Mouse (Mus musculus) MEL (cell line): ENCODE data around the gene Zkscan7. TPM values are rescaled to one million over a fixed set of nuclear protein-coding genes. Genes with fewer than 3 reads are reported as not detected.

Source experiments
- DNase-seq: peaks from one replicate; pipeline ENCODE4 v3.0.0; 2011; ENCODE audit warnings: low read depth, low spot score
- H3K27ac ChIP-seq: 2 replicates; pipeline ENCODE4 v1.5.1; 2012; ENCODE audit warnings: low read depth, mild to moderate bottlenecking, control low read depth, low read length, moderate library complexity; ENCODE audit not compliant: control insufficient read depth
- H3K27me3 ChIP-seq, 2 experiments: fragments of 150-350 bp in 1 of 2; sonication (generic) in 1 of 2; 2 replicates each; pipeline ENCODE4 v1.6.1; 2012; ENCODE audit warnings: low read length in 2 of 2, mild to moderate bottlenecking in 2 of 2, improper control_type of control experiment in 1 of 2, moderate library complexity in 1 of 2; ENCODE audit not compliant: insufficient read depth in 2 of 2, control insufficient read depth in 1 of 2
- H3K36me3 ChIP-seq, 2 experiments: 2 replicates each; pipeline ENCODE4 v1.6.1; 2012 to 2014; ENCODE audit warnings: low read length in 2 of 2, improper control_type of control experiment in 1 of 2, inconsistent platforms in 1 of 2, mild to moderate bottlenecking in 1 of 2; ENCODE audit not compliant: insufficient read depth in 2 of 2, control insufficient read depth in 1 of 2
- H3K4me1 ChIP-seq, 2 experiments: fragments of 150-350 bp in 1 of 2; sonication (generic) in 1 of 2; 2 replicates each; pipeline ENCODE4 v1.6.1; 2012; ENCODE audit warnings: low read length in 2 of 2, improper control_type of control experiment in 1 of 2, mild to moderate bottlenecking in 1 of 2; ENCODE audit not compliant: insufficient read depth in 2 of 2, control insufficient read depth in 1 of 2
- H3K4me3 ChIP-seq, 2 experiments: fragments of 150-350 bp in 1 of 2; sonication (generic) in 1 of 2; 2 replicates each; pipeline ENCODE4 v1.5.1; 2012; ENCODE audit warnings: low read depth in 2 of 2, low read length in 2 of 2, mild to moderate bottlenecking in 2 of 2, moderate library complexity in 2 of 2, control low read depth in 1 of 2, improper control_type of control experiment in 1 of 2; ENCODE audit not compliant: control insufficient read depth in 1 of 2, insufficient read depth in 1 of 2
- H3K79me2 ChIP-seq: 2 replicates; pipeline ENCODE4 v1.6.1; 2012; ENCODE audit warnings: mild to moderate bottlenecking, low read length, moderate library complexity; ENCODE audit not compliant: control insufficient read depth, poor library complexity, insufficient read depth
- H3K9ac ChIP-seq: 2 replicates; pipeline ENCODE4 v1.6.1; 2012; ENCODE audit warnings: low read depth, mild to moderate bottlenecking, control low read depth, low read length, moderate library complexity; ENCODE audit not compliant: control insufficient read depth, poor library complexity, severe bottlenecking
- H3K9me3 ChIP-seq: fragments of 150-350 bp; sonication (generic); replicated peaks from 2 replicates; pipeline ENCODE4 v1.6.1; 2012; ENCODE audit warnings: mild to moderate bottlenecking, low read length, improper control_type of control experiment, moderate library complexity; ENCODE audit not compliant: insufficient read depth
- BHLHE40 ChIP-seq: IDR thresholded peaks from 2 replicates; pipeline ENCODE4 v1.6.1; 2012; ENCODE audit warnings: low read depth, mild to moderate bottlenecking, inconsistent platforms, low read length, improper control_type of control experiment, borderline replicate concordance
- CTCF ChIP-seq, 3 experiments: IDR thresholded peaks in 2 of 3; conservative IDR thresholded peaks in 1 of 3; 2 replicates each; pipeline ENCODE4 v1.5.1; 2011 to 2012; ENCODE audit warnings: low read length in 3 of 3, low read depth in 2 of 3, mild to moderate bottlenecking in 2 of 3, improper control_type of control experiment in 1 of 3, inconsistent platforms in 1 of 3, mixed read lengths in 1 of 3, moderate library complexity in 1 of 3; ENCODE audit not compliant: control insufficient read depth in 1 of 3, insufficient read depth in 1 of 3, poor library complexity in 1 of 3, severe bottlenecking in 1 of 3
- ELF1 ChIP-seq: IDR thresholded peaks from 2 replicates; pipeline ENCODE4 v1.6.1; 2014; ENCODE audit warnings: low read depth, mild to moderate bottlenecking, inconsistent platforms, low read length, improper control_type of control experiment, moderate library complexity
- ETS1 ChIP-seq: IDR thresholded peaks from 2 replicates; pipeline ENCODE4 v1.6.1; 2012; ENCODE audit warnings: low read depth, mild to moderate bottlenecking, inconsistent platforms, low read length, improper control_type of control experiment, moderate library complexity
- GABPA ChIP-seq: IDR thresholded peaks from 2 replicates; pipeline ENCODE4 v1.6.1; 2012; ENCODE audit warnings: low read depth, mild to moderate bottlenecking, inconsistent platforms, low read length, improper control_type of control experiment, moderate library complexity
- GATA1 ChIP-seq: IDR thresholded peaks from 2 replicates; pipeline ENCODE4 v1.6.1; 2011; ENCODE audit warnings: low read depth, low read length, improper control_type of control experiment
- HCFC1 ChIP-seq: IDR thresholded peaks from 2 replicates; pipeline ENCODE4 v1.6.1; 2012; ENCODE audit warnings: low read depth, mild to moderate bottlenecking, inconsistent platforms, low read length, improper control_type of control experiment, moderate library complexity
- MAX ChIP-seq: IDR thresholded peaks from 2 replicates; pipeline ENCODE4 v1.6.1; 2011; ENCODE audit warnings: low read length, improper control_type of control experiment
- MXI1 ChIP-seq: IDR thresholded peaks from 2 replicates; pipeline ENCODE4 v1.6.1; 2011; ENCODE audit warnings: mild to moderate bottlenecking, low read depth, low read length, improper control_type of control experiment
- MYB ChIP-seq: IDR thresholded peaks from 2 replicates; pipeline ENCODE4 v1.6.1; 2011; ENCODE audit warnings: mild to moderate bottlenecking, low read depth, low read length, improper control_type of control experiment
- NELFE ChIP-seq: IDR thresholded peaks from 2 replicates; pipeline ENCODE4 v1.6.1; 2011; ENCODE audit warnings: low read depth, low read length, improper control_type of control experiment
- POLR2A ChIP-seq, 2 experiments: IDR thresholded peaks; 2 replicates each; pipeline ENCODE4 v1.6.1; 2011 to 2012; ENCODE audit warnings: low read length in 2 of 2, mild to moderate bottlenecking in 2 of 2, control low read depth in 1 of 2, improper control_type of control experiment in 1 of 2, low read depth in 1 of 2, moderate library complexity in 1 of 2; ENCODE audit not compliant: control insufficient read depth in 1 of 2, insufficient read depth in 1 of 2, poor library complexity in 1 of 2
- POLR2AphosphoS2 ChIP-seq: IDR thresholded peaks from 2 replicates; pipeline ENCODE4 v1.6.1; 2011; ENCODE audit warnings: low read length, improper control_type of control experiment
- POLR2AphosphoS5 ChIP-seq: IDR thresholded peaks from 2 replicates; pipeline ENCODE4 v1.6.1; 2012; ENCODE audit warnings: low read depth, borderline replicate concordance, mild to moderate bottlenecking, inconsistent platforms, low read length, moderate library complexity, mixed read lengths
- SIN3A ChIP-seq: IDR thresholded peaks from 2 replicates; pipeline ENCODE4 v1.6.1; 2012; ENCODE audit warnings: low read length, improper control_type of control experiment, inconsistent platforms
- TBP ChIP-seq: IDR thresholded peaks from 2 replicates; pipeline ENCODE4 v1.8.0; 2011; ENCODE audit warnings: low read depth, low read length, improper control_type of control experiment
- TCF12 ChIP-seq: IDR thresholded peaks from 2 replicates; pipeline ENCODE4 v1.6.1; 2014; ENCODE audit warnings: low read depth, mild to moderate bottlenecking, inconsistent platforms, low read length, improper control_type of control experiment, moderate library complexity
- USF2 ChIP-seq, 2 experiments: IDR thresholded peaks; 2 replicates each; pipeline ENCODE4 v1.6.1; 2011 to 2012; ENCODE audit warnings: improper control_type of control experiment in 2 of 2, low read length in 2 of 2, borderline replicate concordance in 1 of 2, inconsistent platforms in 1 of 2, low read depth in 1 of 2, mild to moderate bottlenecking in 1 of 2; ENCODE audit not compliant: insufficient read depth in 1 of 2
- polyA plus RNA-seq, 2 experiments: library from polyadenylated mRNA; stranded (reverse) in 1 of 2; unstranded in 1 of 2; fragments of >175 nt in 1 of 2; fragments of >200 nt in 1 of 2; gene quantifications; 2 replicates each; pipeline versions ENCODE4 v1.2.1 to v1.2.4; 2012; ENCODE audit warnings: low replicate concordance in 2 of 2, low read depth in 1 of 2; ENCODE audit not compliant: insufficient read length in 2 of 2, insufficient read depth in 1 of 2, missing spikeins in 1 of 2
- total RNA-seq: library from RNA; depleted of rRNA; stranded (reverse); fragments of 300-350 nt; gene quantifications from 2 replicates; pipeline ENCODE4 v1.2.3, GENCODE M21; 2012

The Zkscan7 gene
- total and polyA plus RNA-seq, 3 experiments, result 0.85 to 1.3 TPM; not detected in 1

- H3K9ac ChIP-seq, result peak within 1 kb of the TSS; percentile 97
- peaks cover 17 to 18% of the 10 kb centered on the region in 2 experiments for H3K36me3 ChIP-seq
- DNase-seq, result peak; percentile 94
- no peaks in the 10 kb centered on the region; a peak in 1 of 4 replicates for H3K27me3 ChIP-seq
- TF ChIP-seq HCFC1 (peak; percentile 88), SIN3A (peak; percentile 73), POLR2AphosphoS2 (peak; percentile 80; the same call in 1 of the 2 replicates), MAX (0 out of 2 replicates have a peak, but pooled peaks have one; percentile 26), ETS1 (0 out of 2 replicates have a peak, but pooled peaks have one; percentile 16), POLR2A (IDR thresholded peaks at IDR 0.05; ENCODE audit: control insufficient read depth in 1 of 2, insufficient read depth in 1 of 2, low read depth in 1 of 2, low read length in 2 of 2, poor library complexity in 1 of 2) (peak; percentile 83 to 86), ELF1 (peak; percentile 88), MYB (no peak), TCF12 (peak; percentile 58), USF2 (IDR thresholded peaks at IDR 0.05; ENCODE audit: borderline replicate concordance in 1 of 2, insufficient read depth in 1 of 2, low read depth in 1 of 2, low read length in 2 of 2) (no peak), NELFE (peak; percentile 82), TBP (peak; percentile 72; the same call in 1 of the 2 replicates), CTCF (IDR thresholded peaks at IDR 0.05 in 2 of 3, conservative IDR thresholded peaks at IDR 0.05 in 1 of 3; ENCODE audit: control insufficient read depth in 1 of 3, insufficient read depth in 1 of 3, low read depth in 2 of 3, low read length in 3 of 3, poor library complexity in 1 of 3, severe bottlenecking in 1 of 3) (no peak), GABPA (peak; percentile 35; the same call in 1 of the 2 replicates), POLR2AphosphoS5 (no peak), MXI1 (peak; percentile 63; the same call in 1 of the 2 replicates)
- H3K79me2 ChIP-seq, result peaks cover 34% of the 10 kb centered on the region
- H3K9me3 ChIP-seq, result no peaks in the 10 kb centered on the region
- H3K4me3 ChIP-seq, result peak within 1 kb of the TSS; percentile 97 to 99
- peaks cover 9 to 11% of the 10 kb centered on the region in 2 experiments for H3K4me1 ChIP-seq
- H3K27ac ChIP-seq, result peak within 1 kb of the TSS; percentile 71
Measured at GRCm38 (mm10) chr9:122865697-122866166, 19.8 kb upstream of the Zkscan7 start, which contains the start of gene Zfp445. Gene Zfp445 (minus strand): TSS chr9:122866006.

GRCm38 (mm10) chr9:122866192-122866591, 19.3 kb upstream of the Zkscan7 start:
- TF ChIP-seq BHLHE40, result no peak
- 0 out of 2 replicates have a peak, but pooled peaks have one; percentile 4 for TF ChIP-seq GATA1
- peak overlapping the region; percentile 48 for H3K27ac ChIP-seq
- H3K9me3 ChIP-seq, result no peaks in the 10 kb centered on the region
- no peak for DNase-seq
- H3K4me3 ChIP-seq, result peak overlapping the region; percentile 41 to 99
- peaks cover 13 to 18% of the 10 kb centered on the region in 2 experiments for H3K36me3 ChIP-seq
- H3K79me2 ChIP-seq, result peaks cover 32% of the 10 kb centered on the region
- peaks cover 9 to 11% of the 10 kb centered on the region in 2 experiments for H3K4me1 ChIP-seq
- H3K27me3 ChIP-seq, result no peaks in the 10 kb centered on the region; a peak in 1 of 4 replicates
- H3K9ac ChIP-seq, result peak overlapping the region; percentile 74
